Mouse (Mus musculus): ENCODE results near the gene C1qtnf6. TPM values are rescaled to one million over a fixed set of nuclear protein-coding genes. Genes with fewer than 3 reads are reported as not detected.

C1qtnf6 gene
- total and polyA plus RNA-seq, 3 experiments = 0.11 TPM; not detected in 2

GRCm38 (mm10) chr15:78547415-78548335 lies 16.5 kb upstream of the C1qtnf6 start:
- no peak for TF ChIP-seq POLR2AphosphoS5 (IDR thresholded peaks at IDR 0.05; ENCODE audit: insufficient replicate concordance, low read depth, low read length)
- no peak for TF ChIP-seq TAL1 (conservative IDR thresholded peaks at IDR 0.05; ENCODE audit: low read depth, low read length)
- no peak for TF ChIP-seq GATA2 (IDR thresholded peaks at IDR 0.05; ENCODE audit: borderline replicate concordance, low read depth, low read length)
- no peak for TF ChIP-seq CTCF (IDR thresholded peaks at IDR 0.05; ENCODE audit: low read depth, low read length)
- TF ChIP-seq GATA1 (IDR thresholded peaks at IDR 0.05; ENCODE audit: borderline replicate concordance, low read length) = no peak
- no peak overlapping the region; the same call in 1 of the 2 replicates for H3K4me3 ChIP-seq (ENCODE audit: low read depth, low read length)
- DNase-seq (ENCODE audit: low spot score) = no peak
- H3K4me1 ChIP-seq (ENCODE audit: insufficient read depth, low read depth, low read length) = peaks cover 16% of the 10 kb centered on the region
- no peaks in the 10 kb centered on the region for H3K36me3 ChIP-seq (replicated peaks)
- no peak for ATAC-seq (ENCODE audit: extremely low read depth, insufficient number of reproducible peaks, low FRiP score, poor library complexity, severe bottlenecking)
- H3K27me3 ChIP-seq (ENCODE audit: insufficient read depth, low read length) = peaks cover 52% of the 10 kb centered on the region
- 0 out of 2 replicates have a peak, but pooled peaks cover 3% of the 10 kb centered on the region for H3K9me3 ChIP-seq (replicated peaks)

- 0 out of 2 replicates have a peak, but pooled peaks cover 3% of the 10 kb centered on the region for H3K9me3 ChIP-seq (replicated peaks)
- ATAC-seq (ENCODE audit: extremely low read depth, insufficient number of reproducible peaks, low FRiP score, poor library complexity, severe bottlenecking) (no peak), DNase-seq (ENCODE audit: low spot score) (no peak)
- H3K36me3 ChIP-seq (replicated peaks) = no peaks in the 10 kb centered on the region
- no peak for TF ChIP-seq GATA2 (IDR thresholded peaks at IDR 0.05; ENCODE audit: borderline replicate concordance, low read depth, low read length)
- TF ChIP-seq CTCF (IDR thresholded peaks at IDR 0.05; ENCODE audit: low read depth, low read length) = no peak
- no peak for TF ChIP-seq TAL1 (conservative IDR thresholded peaks at IDR 0.05; ENCODE audit: low read depth, low read length)
- no peak for TF ChIP-seq POLR2AphosphoS5 (IDR thresholded peaks at IDR 0.05; ENCODE audit: insufficient replicate concordance, low read depth, low read length)
- no peak for TF ChIP-seq GATA1 (IDR thresholded peaks at IDR 0.05; ENCODE audit: borderline replicate concordance, low read length)
- H3K4me1 ChIP-seq (ENCODE audit: insufficient read depth, low read depth, low read length) = peaks cover 16% of the 10 kb centered on the region
- peaks cover 59% of the 10 kb centered on the region for H3K27me3 ChIP-seq (ENCODE audit: insufficient read depth, low read length)
- H3K4me3 ChIP-seq (ENCODE audit: low read depth, low read length) = no peak overlapping the region
Measured at GRCm38 (mm10) chr15:78546060-78546459, 14.8 kb upstream of the C1qtnf6 start.

- no peak for ATAC-seq (ENCODE audit: extremely low read depth, insufficient number of reproducible peaks, low FRiP score, poor library complexity, severe bottlenecking)
- Histone ChIP-seq H3K36me3 (replicated peaks) (no peaks in the 10 kb centered on the region), H3K4me1 (ENCODE audit: insufficient read depth, low read depth, low read length) (peaks cover 16% of the 10 kb centered on the region), H3K27me3 (ENCODE audit: insufficient read depth, low read length) (peaks cover 67% of the 10 kb centered on the region), H3K4me3 (ENCODE audit: low read depth, low read length) (no peak within 1 kb of the TSS), H3K9me3 (replicated peaks) (no peaks in the 10 kb centered on the region)
- no peak for DNase-seq (ENCODE audit: low spot score)
- TF ChIP-seq TAL1 (conservative IDR thresholded peaks at IDR 0.05; ENCODE audit: low read depth, low read length) (no peak), GATA1 (IDR thresholded peaks at IDR 0.05; ENCODE audit: borderline replicate concordance, low read length) (no peak), POLR2AphosphoS5 (IDR thresholded peaks at IDR 0.05; ENCODE audit: insufficient replicate concordance, low read depth, low read length) (no peak), CTCF (IDR thresholded peaks at IDR 0.05; ENCODE audit: low read depth, low read length) (no peak), GATA2 (IDR thresholded peaks at IDR 0.05; ENCODE audit: borderline replicate concordance, low read depth, low read length) (no peak)
Measured at GRCm38 (mm10) chr15:78544561-78545001, 13.4 kb upstream of the C1qtnf6 start, which contains the start of gene Sstr3. Sstr3 (minus strand) TSS chr15:78544685.

- Histone ChIP-seq H3K9me3 (replicated peaks) (no peaks in the 10 kb centered on the region), H3K36me3 (replicated peaks) (no peaks in the 10 kb centered on the region), H3K27me3 (ENCODE audit: insufficient read depth, low read length) (peaks cover 71% of the 10 kb centered on the region), H3K4me1 (ENCODE audit: insufficient read depth, low read depth, low read length) (peaks cover 16% of the 10 kb centered on the region), H3K4me3 (ENCODE audit: low read depth, low read length) (no peak overlapping the region)
- DNase-seq (ENCODE audit: low spot score) (no peak), ATAC-seq (ENCODE audit: extremely low read depth, insufficient number of reproducible peaks, low FRiP score, poor library complexity, severe bottlenecking) (no peak)
- TF ChIP-seq POLR2AphosphoS5 (IDR thresholded peaks at IDR 0.05; ENCODE audit: insufficient replicate concordance, low read depth, low read length) = no peak
Measured at GRCm38 (mm10) chr15:78544041-78544440, 12.8 kb upstream of the C1qtnf6 start.

- Histone ChIP-seq H3K4me3 (ENCODE audit: low read depth, low read length) (no peak overlapping the region), H3K36me3 (replicated peaks) (no peaks in the 10 kb centered on the region), H3K9me3 (replicated peaks) (no peaks in the 10 kb centered on the region), H3K4me1 (ENCODE audit: insufficient read depth, low read depth, low read length) (peaks cover 6% of the 10 kb centered on the region), H3K27me3 (ENCODE audit: insufficient read depth, low read length) (peaks cover 82% of the 10 kb centered on the region)
- ATAC-seq (ENCODE audit: extremely low read depth, insufficient number of reproducible peaks, low FRiP score, poor library complexity, severe bottlenecking) (no peak), DNase-seq (ENCODE audit: low spot score) (no peak)
- TF ChIP-seq POLR2AphosphoS5 (IDR thresholded peaks at IDR 0.05; ENCODE audit: insufficient replicate concordance, low read depth, low read length) (no peak), GATA2 (IDR thresholded peaks at IDR 0.05; ENCODE audit: borderline replicate concordance, low read depth, low read length) (no peak), CTCF (IDR thresholded peaks at IDR 0.05; ENCODE audit: low read depth, low read length) (no peak), GATA1 (IDR thresholded peaks at IDR 0.05; ENCODE audit: borderline replicate concordance, low read length) (no peak), TAL1 (conservative IDR thresholded peaks at IDR 0.05; ENCODE audit: low read depth, low read length) (no peak)
Measured at GRCm38 (mm10) chr15:78542767-78543303, 11.6 kb upstream of the C1qtnf6 start.

GRCm38 (mm10) chr15:78542098-78542766 lies 11.0 kb upstream of the C1qtnf6 start:
- ATAC-seq (ENCODE audit: extremely low read depth, insufficient number of reproducible peaks, low FRiP score, poor library complexity, severe bottlenecking) (no peak), DNase-seq (ENCODE audit: low spot score) (no peak)
- no peaks in the 10 kb centered on the region for H3K9me3 ChIP-seq (replicated peaks)
- TF ChIP-seq GATA2 (IDR thresholded peaks at IDR 0.05; ENCODE audit: borderline replicate concordance, low read depth, low read length) = no peak
- TF ChIP-seq POLR2AphosphoS5 (IDR thresholded peaks at IDR 0.05; ENCODE audit: insufficient replicate concordance, low read depth, low read length) = no peak
- no peak for TF ChIP-seq CTCF (IDR thresholded peaks at IDR 0.05; ENCODE audit: low read depth, low read length)
- no peak for TF ChIP-seq GATA1 (IDR thresholded peaks at IDR 0.05; ENCODE audit: borderline replicate concordance, low read length)
- TF ChIP-seq TAL1 (conservative IDR thresholded peaks at IDR 0.05; ENCODE audit: low read depth, low read length) = no peak
- H3K36me3 ChIP-seq (replicated peaks) = no peaks in the 10 kb centered on the region
- H3K4me3 ChIP-seq (ENCODE audit: low read depth, low read length) = no peak overlapping the region
- peaks cover under 1% of the 10 kb centered on the region; the same call in 1 of the 2 replicates for H3K4me1 ChIP-seq (ENCODE audit: insufficient read depth, low read depth, low read length)
- H3K27me3 ChIP-seq (ENCODE audit: insufficient read depth, low read length) = peaks cover 85% of the 10 kb centered on the region

All from G1E (cell line).